Mouse (Mus musculus) G1E (cell line): ENCODE results near the gene Arntl2. TPM values are rescaled to one million over a fixed set of nuclear protein-coding genes. Genes with fewer than 3 reads are reported as not detected.

Experiments used
- ATAC-seq: 2 replicates; pipeline ENCODE4 v1.8.0; 2016; ENCODE audit warnings: mild to moderate bottlenecking; ENCODE audit not compliant: insufficient number of reproducible peaks, poor library complexity, low FRiP score, severe bottlenecking; ENCODE audit errors: extremely low read depth
- DNase-seq: peaks from one replicate; pipeline ENCODE4 v3.0.0; 2012; ENCODE audit warnings: low spot score
- H3K27me3 ChIP-seq: 2 replicates; pipeline ENCODE4 v1.6.1; 2012; ENCODE audit warnings: mild to moderate bottlenecking, low read length, inconsistent platforms; ENCODE audit not compliant: insufficient read depth
- H3K36me3 ChIP-seq: replicated peaks from 2 replicates; pipeline ENCODE3; 2012; ENCODE audit warnings: mild to moderate bottlenecking, inconsistent platforms
- H3K4me1 ChIP-seq: 2 replicates; pipeline ENCODE4 v1.6.1; 2012; ENCODE audit warnings: low read depth, low read length, inconsistent platforms, mixed read lengths; ENCODE audit not compliant: insufficient read depth
- H3K4me3 ChIP-seq: 2 replicates; pipeline ENCODE4 v1.5.1; 2012; ENCODE audit warnings: low read depth, mild to moderate bottlenecking, inconsistent platforms, low read length, moderate library complexity, mixed read lengths
- H3K9me3 ChIP-seq: replicated peaks from 2 replicates; pipeline ENCODE4 v1.6.1; 2012; ENCODE audit warnings: inconsistent platforms
- CTCF ChIP-seq: IDR thresholded peaks from 2 replicates; pipeline ENCODE4 v1.5.1; 2012; ENCODE audit warnings: low read depth, low read length, inconsistent platforms, mixed read lengths
- GATA1 ChIP-seq: IDR thresholded peaks from 2 replicates; pipeline ENCODE4 v1.6.1; 2012; ENCODE audit warnings: borderline replicate concordance, low read length, inconsistent platforms, mixed read lengths
- GATA2 ChIP-seq: IDR thresholded peaks from 2 replicates; pipeline ENCODE4 v1.6.1; 2012; ENCODE audit warnings: low read depth, low read length, inconsistent platforms, borderline replicate concordance
- POLR2AphosphoS5 ChIP-seq: IDR thresholded peaks from 2 replicates; pipeline ENCODE4 v1.6.1; 2012; ENCODE audit warnings: low read depth, low read length, inconsistent platforms; ENCODE audit not compliant: insufficient replicate concordance
- TAL1 ChIP-seq: conservative IDR thresholded peaks from 2 replicates; pipeline ENCODE4 v1.6.1; 2012; ENCODE audit warnings: low read depth, low read length, inconsistent platforms, mixed read lengths
- polyA plus RNA-seq: library from polyadenylated mRNA; stranded (reverse); fragments of >175 nt; gene quantifications from 2 replicates; pipeline ENCODE4 v1.2.3, GENCODE M21; 2012
- total RNA-seq, 2 experiments: library from RNA; stranded (forward) in 1 of 2; stranded (reverse) in 1 of 2; fragments of 200-1000 nt in 1 of 2; fragments of >200 nt in 1 of 2; fragmentation: Nextera tagmentation in 1 of 2; gene quantifications; 2 replicates each; pipeline ENCODE4 v1.2.3; 2014 to 2017

Gene Arntl2
- total and polyA plus RNA-seq, 3 experiments: not detected

DNA sequence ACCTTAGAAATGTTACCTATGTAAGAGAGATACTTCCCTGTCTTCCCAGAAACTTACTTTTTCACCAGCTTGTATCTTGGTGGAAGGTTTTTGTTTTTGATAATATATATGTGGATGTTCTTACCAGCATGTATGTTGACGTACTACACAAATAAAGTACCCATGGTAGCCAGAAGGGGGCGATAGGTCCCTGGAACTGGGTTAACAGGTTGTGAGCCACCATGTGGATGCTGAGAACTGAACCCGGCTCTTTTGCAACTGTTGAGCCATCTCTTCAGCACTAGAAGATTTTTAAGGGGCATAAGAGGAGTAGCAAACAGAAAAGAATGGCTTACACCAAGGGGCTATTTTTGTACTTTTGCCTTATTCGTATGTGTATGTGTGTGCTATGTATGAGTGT, 69.8 kb downstream of the Arntl2 start:
- peaks cover 7% of the 10 kb centered on the region; the same call in 1 of the 2 replicates for H3K27me3 ChIP-seq
- ATAC-seq: no peak

GRCm38 (mm10) chr6:146871975-146872374, 76.1 kb downstream of the Arntl2 start:
- peaks cover 6% of the 10 kb centered on the region; the same call in 1 of the 2 replicates for H3K27me3 ChIP-seq
- H3K36me3 ChIP-seq: no peaks in the 10 kb centered on the region
- TF ChIP-seq GATA1 (no peak), POLR2AphosphoS5 (no peak), TAL1 (no peak), GATA2 (no peak), CTCF (no peak)
- no peaks in the 10 kb centered on the region for H3K4me1 ChIP-seq
- DNase-seq: no peak
- ATAC-seq: no peak
- peaks cover 2% of the 10 kb centered on the region for H3K9me3 ChIP-seq
- no peak overlapping the region for H3K4me3 ChIP-seq

More for the DNA sequence above, 69.8 kb downstream of the Arntl2 start:
- Histone ChIP-seq H3K36me3 (no peaks in the 10 kb centered on the region), H3K4me3 (no peak overlapping the region), H3K4me1 (no peaks in the 10 kb centered on the region), H3K9me3 (no peaks in the 10 kb centered on the region)
- TF ChIP-seq GATA2: no peak
- no peak for TF ChIP-seq TAL1
- TF ChIP-seq CTCF: no peak
- no peak for TF ChIP-seq POLR2AphosphoS5
- no peak for TF ChIP-seq GATA1
- no peak for DNase-seq

GRCm38 (mm10) chr6:146874415-146874814, 78.6 kb downstream of the Arntl2 start:
- Histone ChIP-seq H3K27me3 (peaks cover 6% of the 10 kb centered on the region; the same call in 1 of the 2 replicates), H3K4me3 (no peak overlapping the region), H3K4me1 (no peaks in the 10 kb centered on the region), H3K9me3 (peaks cover 9% of the 10 kb centered on the region), H3K36me3 (no peaks in the 10 kb centered on the region)
- ATAC-seq (no peak), DNase-seq (no peak)
- TF ChIP-seq CTCF: no peak
- TF ChIP-seq TAL1: no peak
- no peak for TF ChIP-seq GATA1
- TF ChIP-seq GATA2: no peak
- TF ChIP-seq POLR2AphosphoS5: no peak

GRCm38 (mm10) chr6:146876820-146877219, 81.0 kb downstream of the Arntl2 start:
- no peak overlapping the region for H3K4me3 ChIP-seq
- H3K36me3 ChIP-seq: no peaks in the 10 kb centered on the region
- H3K9me3 ChIP-seq: peaks cover 9% of the 10 kb centered on the region
- no peaks in the 10 kb centered on the region; the same call in 1 of the 2 replicates for H3K27me3 ChIP-seq
- TF ChIP-seq GATA1 (no peak), CTCF (0 out of 2 replicates have a peak, but pooled peaks have one; percentile 6)
- H3K4me1 ChIP-seq: no peaks in the 10 kb centered on the region
- ATAC-seq (no peak), DNase-seq (no peak)

DNA sequence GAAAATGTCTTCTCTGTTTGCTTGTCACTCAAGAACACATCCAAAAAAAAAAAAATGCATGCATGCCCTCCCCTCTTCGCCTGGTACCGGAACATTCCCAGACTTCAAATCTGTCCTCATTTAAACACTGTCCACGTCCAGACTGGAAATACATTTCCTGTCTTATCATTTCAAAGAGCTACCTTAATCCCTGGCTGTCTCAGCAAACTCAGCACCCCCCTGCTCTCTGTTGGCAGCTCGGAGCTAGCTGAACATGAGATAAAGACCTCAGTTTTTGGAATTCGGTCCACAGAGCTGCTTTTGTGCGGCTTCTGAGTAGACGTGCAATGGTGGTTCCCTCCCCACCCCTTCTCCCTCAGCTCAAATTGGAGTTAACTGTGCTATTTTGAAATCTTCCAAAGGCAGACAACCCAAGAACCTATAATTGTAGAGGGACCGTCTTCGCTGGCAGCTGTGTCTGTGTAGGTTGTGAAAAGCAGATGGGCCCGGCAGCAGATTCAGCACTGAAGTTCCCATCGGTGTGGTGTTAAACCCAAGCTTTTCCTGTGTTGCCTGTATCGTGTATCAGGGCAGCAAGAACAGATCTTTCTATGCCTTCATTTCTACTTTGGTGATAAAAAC, 81.7 kb downstream of the Arntl2 start:
- no peak for ATAC-seq
- no peak for DNase-seq
- H3K9me3 ChIP-seq: peaks cover 9% of the 10 kb centered on the region
- H3K4me3 ChIP-seq: no peak overlapping the region
- no peaks in the 10 kb centered on the region for H3K36me3 ChIP-seq
- TF ChIP-seq CTCF: no peak
- no peak for TF ChIP-seq POLR2AphosphoS5
- TF ChIP-seq GATA2: no peak
- TF ChIP-seq GATA1: no peak
- no peak for TF ChIP-seq TAL1
- H3K4me1 ChIP-seq: no peaks in the 10 kb centered on the region
- peaks cover 1% of the 10 kb centered on the region; the same call in 1 of the 2 replicates for H3K27me3 ChIP-seq

- ATAC-seq: no peak
These were observed 83.1 kb downstream of the Arntl2 start for GRCm38 (mm10) chr6:146878926-146879325.

More at GRCm38 (mm10) chr6:146878926-146879325, 83.1 kb downstream of the Arntl2 start:
- Histone ChIP-seq H3K4me1 (no peaks in the 10 kb centered on the region), H3K36me3 (no peaks in the 10 kb centered on the region), H3K9me3 (peaks cover 9% of the 10 kb centered on the region), H3K27me3 (peaks cover 4% of the 10 kb centered on the region; the same call in 1 of the 2 replicates), H3K4me3 (no peak overlapping the region)
- DNase-seq: no peak
- TF ChIP-seq GATA2 (no peak), CTCF (no peak), TAL1 (no peak), POLR2AphosphoS5 (no peak), GATA1 (no peak)
